Mouse (Mus musculus) kidney, adult 2 months (tissue): Measurements from ENCODE around the gene Gpc5.

Experiments used
- CTCF ChIP-seq: fragments of 200-500 bp; conservative IDR thresholded peaks from 2 replicates; pipeline ENCODE4 v1.5.1; 2011; ENCODE audit warnings: low read depth, mild to moderate bottlenecking, control low read depth, low read length, moderate library complexity, mixed read lengths; ENCODE audit not compliant: insufficient read depth, insufficient read length
- POLR2A ChIP-seq: fragments of 200-500 bp; IDR thresholded peaks from one replicate; pipeline ENCODE4 v1.6.1; 2011; ENCODE audit warnings: low read depth, low read length, control low read depth

DNA sequence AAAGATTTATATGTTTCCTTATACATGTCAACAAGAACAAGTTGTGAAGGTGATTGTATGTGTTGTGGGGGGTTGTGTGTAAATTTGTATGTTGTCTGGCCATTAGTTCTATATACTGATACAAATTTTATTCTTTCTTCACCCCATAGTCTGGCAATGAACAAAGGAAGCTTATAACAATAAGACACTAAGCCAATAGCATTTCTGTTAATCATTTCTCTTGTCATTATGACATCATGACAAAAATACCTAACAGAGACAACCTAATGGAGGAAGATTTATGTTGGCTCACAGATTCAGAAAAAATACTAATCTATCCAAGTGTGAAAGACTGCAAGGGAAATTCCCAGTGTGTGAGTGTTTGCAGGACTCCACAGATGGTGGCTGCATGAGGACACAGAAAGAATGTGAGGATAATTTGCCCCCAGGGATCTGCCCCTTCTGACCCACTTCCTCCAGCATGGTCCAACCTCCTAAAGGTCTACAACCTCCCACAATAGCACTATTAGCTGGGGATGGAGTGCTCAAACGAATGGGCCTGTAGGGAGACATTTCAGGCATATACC, 1402.4 kb downstream of the Gpc5 start:
- TF ChIP-seq POLR2A = no peak
- TF ChIP-seq CTCF = no peak
